Mouse (Mus musculus) kidney, adult 11 months (tissue): ENCODE data around the gene Ankar.

Experiments used
- DNase-seq: peaks from one replicate; pipeline ENCODE4 v3.0.0; 2022

The Ankar gene

GRCm38 (mm10) chr1:72710753-72711653 lies 10.6 kb upstream of the Ankar start, which contains the start of gene Rpl37a:
Gene Rpl37a, plus strand, starts transcription at chr1:72711290.
- DNase-seq: peak; percentile 94

DNA sequence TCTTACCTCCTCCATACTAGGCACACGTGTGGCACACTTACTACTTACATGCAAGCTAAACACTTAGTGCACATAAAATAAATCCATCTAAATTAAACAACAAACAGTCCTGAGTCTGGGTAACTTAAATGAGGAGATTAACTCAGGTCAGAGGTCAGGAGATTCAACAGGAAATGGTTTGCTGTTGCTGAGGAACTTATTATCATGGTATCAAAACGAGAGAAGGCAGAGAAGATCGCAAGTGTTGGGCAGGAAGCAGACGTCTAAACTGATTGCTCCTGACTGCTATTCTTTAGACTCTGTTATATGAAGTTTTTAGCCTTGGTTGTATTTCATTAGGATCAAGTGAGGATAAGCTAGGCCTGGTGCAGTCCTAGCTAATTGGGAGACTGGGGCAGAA lies 7.1 kb upstream of the Ankar start:
- no peak for DNase-seq

DNA sequence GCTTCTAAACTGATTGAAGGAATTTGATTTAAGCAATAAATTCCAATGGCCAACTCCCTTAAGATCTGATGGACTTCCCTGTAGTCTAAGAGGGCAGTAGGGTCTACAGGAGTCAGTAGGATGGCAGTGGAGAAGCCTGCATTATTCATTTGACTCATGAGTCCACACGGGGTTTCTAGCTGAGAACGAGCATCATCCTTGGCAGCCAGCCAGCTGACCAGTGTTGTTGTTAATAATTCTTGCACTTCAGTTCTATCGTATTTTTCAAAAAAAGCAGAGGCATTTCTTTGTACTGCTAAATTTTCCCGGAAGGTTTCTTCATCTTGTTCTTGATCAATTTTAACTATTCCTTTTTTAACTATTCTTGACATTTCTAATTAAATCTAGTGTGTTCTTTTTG lies 1.7 kb downstream of the Ankar start:
- no peak for DNase-seq

DNA sequence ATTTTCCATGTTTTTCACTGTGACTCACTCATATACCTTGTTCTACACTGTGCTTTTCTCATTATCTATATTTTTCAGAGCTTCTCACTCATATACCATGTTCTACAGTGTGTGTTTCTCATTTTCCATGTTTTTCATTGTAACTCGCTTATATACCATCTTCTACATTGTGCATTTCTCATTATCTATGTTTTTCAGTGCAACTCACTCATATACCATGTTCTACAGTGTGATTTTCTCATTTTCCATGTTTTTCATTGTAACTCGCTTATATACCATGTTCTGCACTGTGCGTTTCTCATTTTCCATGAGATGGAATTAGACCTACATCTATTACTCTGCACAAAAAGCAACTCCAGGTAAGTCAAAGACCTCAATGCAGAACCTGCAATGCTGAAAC lies 4.1 kb downstream of the Ankar start:
- no peak for DNase-seq

DNA sequence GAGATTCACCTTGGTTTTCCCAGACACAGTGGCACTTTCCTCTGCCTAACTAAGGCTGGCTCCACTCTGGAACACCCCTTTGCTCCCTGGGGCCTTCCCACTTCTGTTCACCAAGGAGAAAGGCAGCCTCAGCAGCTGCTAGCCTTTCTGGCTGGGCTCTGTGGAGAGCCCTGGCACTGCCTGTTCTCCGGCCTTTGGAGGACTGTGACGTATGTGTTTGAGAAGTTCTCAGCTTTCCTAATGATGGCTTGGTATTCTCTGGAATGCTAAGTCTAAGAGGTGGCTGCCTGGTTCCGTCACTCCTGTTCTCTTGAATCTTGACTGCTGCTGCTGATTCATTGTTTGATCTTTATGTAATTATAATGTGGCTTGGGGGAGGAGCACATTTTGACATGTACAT lies 27.3 kb downstream of the Ankar start:
- no peak for DNase-seq

- DNase-seq: peak; percentile 9
These were observed 59.5 kb downstream of the Ankar start for GRCm38 (mm10) chr1:72640658-72641410.

DNA sequence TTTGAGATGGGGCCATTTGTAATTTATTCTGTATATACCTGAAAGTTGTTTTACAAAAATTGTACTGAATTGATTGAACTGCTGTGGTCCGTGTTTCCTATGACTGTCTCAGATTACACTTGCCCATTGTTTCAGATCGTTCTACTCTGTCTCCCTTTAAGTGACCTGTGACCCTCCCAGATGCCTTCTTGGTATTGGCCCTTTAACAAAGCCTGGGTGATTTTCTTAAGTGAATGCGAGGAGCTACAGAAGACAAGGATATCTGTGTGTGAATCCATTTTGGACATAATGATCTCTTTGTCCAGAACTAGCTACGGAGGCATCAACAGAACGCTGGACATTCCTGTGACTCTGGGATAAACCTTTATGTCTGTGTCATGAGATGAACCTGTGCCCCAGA lies 65.2 kb downstream of the Ankar start:
- DNase-seq: no peak

- no peak for DNase-seq
These were observed 88.2 kb downstream of the Ankar start for GRCm38 (mm10) chr1:72612172-72612571.

GRCm38 (mm10) chr1:72609887-72610877 lies 90.2 kb downstream of the Ankar start:
- DNase-seq: peak; percentile 71

- DNase-seq: no peak
These were observed 91.2 kb downstream of the Ankar start for GRCm38 (mm10) chr1:72609129-72609528.

GRCm38 (mm10) chr1:72606186-72606673 lies 94.1 kb downstream of the Ankar start:
- no peak for DNase-seq

DNA sequence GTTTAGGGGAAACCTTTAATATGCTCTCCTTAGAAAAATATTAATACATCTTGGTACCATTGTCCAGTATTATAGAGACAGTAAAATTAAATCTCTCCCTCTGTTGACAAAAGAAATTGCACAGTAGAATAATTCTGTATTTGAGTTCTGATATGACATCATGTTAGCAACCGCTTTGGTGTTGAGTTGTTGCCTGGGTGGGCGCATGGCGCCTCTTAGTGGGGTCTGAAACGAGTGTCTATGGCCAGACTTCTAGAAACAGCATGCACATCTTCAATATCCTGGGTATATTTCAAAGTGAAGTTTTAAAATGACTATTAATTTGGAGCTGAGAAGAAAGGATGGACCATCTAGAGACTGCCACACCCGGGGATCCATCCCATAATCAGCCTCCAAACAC lies 97.6 kb downstream of the Ankar start:
- no peak for DNase-seq

GRCm38 (mm10) chr1:72602186-72602585 lies 98.2 kb downstream of the Ankar start:
- no peak for DNase-seq

DNA sequence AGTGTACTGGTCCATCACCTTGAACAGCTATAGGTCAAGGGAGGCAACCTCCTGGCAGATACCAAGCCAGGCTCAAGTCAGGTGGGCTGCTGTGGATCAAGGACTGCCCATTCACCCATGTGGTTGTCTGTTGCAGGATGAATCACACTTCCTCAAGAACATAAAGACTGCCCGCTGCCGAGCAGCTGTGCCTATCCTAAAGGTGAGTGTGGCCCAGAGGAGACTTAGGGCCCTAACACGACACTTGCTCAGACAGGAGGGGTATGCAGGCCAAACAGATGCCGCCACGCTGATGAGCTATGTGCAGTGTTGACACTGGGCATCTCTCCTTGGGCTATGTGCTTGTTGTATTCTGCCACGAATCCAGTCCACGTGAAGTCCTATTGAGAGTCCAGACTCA lies 99.1 kb downstream of the Ankar start:
- DNase-seq: no peak

DNA sequence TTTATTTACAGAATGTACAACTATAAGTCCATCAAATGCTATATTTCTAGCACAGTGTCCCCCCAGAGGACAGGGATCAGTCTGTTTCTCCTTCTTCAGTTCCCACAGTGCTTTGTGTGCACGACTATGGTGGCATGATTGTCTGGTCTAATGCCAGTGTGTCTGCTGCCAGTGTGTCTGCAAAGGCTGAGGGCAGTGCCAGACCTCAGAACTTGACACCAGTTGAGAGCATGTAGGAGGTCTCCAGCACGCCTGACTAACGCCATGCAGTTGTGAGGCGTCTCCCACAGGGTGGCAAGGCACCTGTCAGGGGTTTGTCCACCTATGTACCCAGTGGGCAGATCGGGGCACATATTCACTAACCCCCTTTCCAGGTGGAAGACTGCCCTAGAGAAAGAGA lies 99.6 kb downstream of the Ankar start:
- DNase-seq: no peak

- peak; percentile 65 for DNase-seq
These were observed 101.0 kb downstream of the Ankar start for GRCm38 (mm10) chr1:72599146-72600101.

GRCm38 (mm10) chr1:72596231-72596630 lies 104.1 kb downstream of the Ankar start:
- no peak for DNase-seq

DNA sequence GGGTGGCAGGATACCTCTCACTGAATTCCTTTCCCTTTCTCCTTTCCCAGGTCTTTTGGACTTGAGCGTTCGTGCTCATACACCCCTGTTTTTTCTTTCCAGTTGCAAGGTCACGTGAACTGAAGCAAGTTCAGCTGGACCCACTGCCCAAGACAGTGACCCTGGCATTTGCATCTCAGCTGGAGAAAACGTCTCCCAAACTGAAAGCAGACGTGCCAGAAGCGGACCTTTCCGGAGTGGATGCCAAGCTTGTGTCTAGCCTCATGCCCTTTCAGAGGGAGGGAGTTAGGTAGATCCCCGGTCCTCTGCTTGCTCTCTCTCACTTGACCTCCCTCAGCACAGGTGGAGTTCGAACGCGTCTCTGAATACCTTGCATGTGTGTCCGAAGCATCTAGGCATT lies 104.7 kb downstream of the Ankar start:
- DNase-seq: no peak

GRCm38 (mm10) chr1:72593340-72593951 lies 106.9 kb downstream of the Ankar start:
- peak; percentile 68 for DNase-seq
